Mouse (Mus musculus) colon, adult 2 months (tissue): Measurements from ENCODE around the gene Rnaseh2c. TPM values are rescaled to one million over a fixed set of nuclear protein-coding genes. Genes with fewer than 3 reads are reported as not detected.

ENCODE experiments used
- polyA plus RNA-seq: library from polyadenylated mRNA; depleted of rRNA; stranded (reverse); fragments of >200 nt; gene quantifications from 2 replicates; pipeline ENCODE4 v1.2.3, GENCODE M21; 2012; rRNA removed

Gene Rnaseh2c
- polyA plus RNA-seq, result 40.4 and 56.8 TPM in 2 replicates

GRCm38 (mm10) chr19:5601752-5602541, at the start of gene Rnaseh2c:
TSS of gene Rnaseh2c (plus strand) at chr19:5601873.

DNA sequence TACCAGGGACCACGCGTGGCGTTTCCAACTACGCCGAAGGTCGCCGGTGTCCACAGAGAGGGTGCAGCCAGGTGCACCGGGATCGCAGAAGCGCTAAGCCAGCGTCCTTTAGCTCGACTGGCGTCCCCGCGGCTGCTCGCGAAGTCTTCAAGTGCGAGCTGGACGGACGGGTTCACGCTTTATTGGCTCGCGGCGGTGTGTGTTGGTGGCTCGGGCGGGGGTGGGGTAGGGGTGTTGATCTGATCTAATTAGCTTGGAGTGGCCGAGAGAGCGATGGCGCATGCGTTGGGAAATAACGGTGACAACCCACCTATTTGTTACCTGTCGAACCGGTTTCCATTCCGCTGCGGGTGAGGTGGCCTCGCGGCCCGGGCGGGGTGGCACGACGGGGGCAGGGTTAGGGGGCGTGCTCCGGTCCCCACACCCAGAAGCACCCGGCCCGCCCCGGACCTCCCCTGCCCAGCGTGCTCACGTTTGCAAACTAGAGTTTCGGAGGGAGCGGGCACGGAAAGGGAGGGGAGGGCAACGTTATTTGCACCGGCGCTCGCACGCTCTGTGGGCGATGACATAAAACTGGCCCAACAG, 41.1 kb upstream of the Rnaseh2c start, which contains the start of gene Ovol1:
Gene Ovol1 (minus strand): TSS at position 190 of the 585 bp plus-strand sequence.

GRCm38 (mm10) chr19:5567534-5568469, 33.9 kb upstream of the Rnaseh2c start, which contains the start of gene Ap5b1:
TSS of gene Ap5b1 (plus strand) at chr19:5568025.

DNA sequence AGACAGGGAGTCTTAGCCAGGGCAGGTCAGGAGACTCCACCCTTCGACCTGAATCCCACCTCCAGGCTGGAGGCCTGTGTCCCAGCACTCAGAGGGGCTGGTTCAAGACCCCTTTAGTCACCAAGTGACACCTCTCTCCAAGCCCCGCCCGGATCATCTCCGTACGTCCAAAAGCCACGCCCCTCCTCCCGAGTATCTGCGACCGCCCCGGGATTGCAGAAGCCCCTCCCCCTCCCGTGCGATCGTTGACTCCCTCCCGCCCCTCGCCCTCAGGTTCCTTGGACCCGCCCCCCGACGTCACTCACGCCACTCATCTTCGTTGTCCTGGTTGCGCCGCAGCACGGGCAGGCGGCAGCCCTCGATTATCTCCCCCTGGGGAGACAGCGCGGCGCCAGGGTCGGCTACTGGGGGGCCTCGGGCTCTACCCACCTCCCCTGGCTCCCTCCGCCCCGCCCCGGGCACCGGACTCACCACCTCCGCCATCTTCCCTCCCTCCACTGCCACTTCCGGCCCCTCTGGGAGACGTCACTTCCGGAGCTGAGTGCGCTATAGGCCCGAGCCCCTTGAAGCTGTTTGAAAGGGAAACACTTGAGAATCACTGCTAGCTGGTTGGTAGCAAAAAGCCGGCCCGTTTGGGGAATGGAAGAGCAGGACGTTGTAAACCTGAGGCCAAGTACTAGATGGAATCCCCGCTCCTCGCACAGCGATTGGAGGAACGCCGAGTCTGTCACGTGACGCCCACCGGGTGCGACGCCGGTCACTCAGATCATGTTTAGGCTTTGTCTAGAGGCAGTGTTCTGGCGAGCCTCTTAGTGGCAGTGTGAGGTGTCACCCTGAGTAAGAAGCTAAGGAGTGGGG, 8.1 kb downstream of the Rnaseh2c start, which contains the start of gene Kat5:
Gene Kat5 (minus strand): TSS at position 691 of the 858 bp plus-strand sequence.

DNA sequence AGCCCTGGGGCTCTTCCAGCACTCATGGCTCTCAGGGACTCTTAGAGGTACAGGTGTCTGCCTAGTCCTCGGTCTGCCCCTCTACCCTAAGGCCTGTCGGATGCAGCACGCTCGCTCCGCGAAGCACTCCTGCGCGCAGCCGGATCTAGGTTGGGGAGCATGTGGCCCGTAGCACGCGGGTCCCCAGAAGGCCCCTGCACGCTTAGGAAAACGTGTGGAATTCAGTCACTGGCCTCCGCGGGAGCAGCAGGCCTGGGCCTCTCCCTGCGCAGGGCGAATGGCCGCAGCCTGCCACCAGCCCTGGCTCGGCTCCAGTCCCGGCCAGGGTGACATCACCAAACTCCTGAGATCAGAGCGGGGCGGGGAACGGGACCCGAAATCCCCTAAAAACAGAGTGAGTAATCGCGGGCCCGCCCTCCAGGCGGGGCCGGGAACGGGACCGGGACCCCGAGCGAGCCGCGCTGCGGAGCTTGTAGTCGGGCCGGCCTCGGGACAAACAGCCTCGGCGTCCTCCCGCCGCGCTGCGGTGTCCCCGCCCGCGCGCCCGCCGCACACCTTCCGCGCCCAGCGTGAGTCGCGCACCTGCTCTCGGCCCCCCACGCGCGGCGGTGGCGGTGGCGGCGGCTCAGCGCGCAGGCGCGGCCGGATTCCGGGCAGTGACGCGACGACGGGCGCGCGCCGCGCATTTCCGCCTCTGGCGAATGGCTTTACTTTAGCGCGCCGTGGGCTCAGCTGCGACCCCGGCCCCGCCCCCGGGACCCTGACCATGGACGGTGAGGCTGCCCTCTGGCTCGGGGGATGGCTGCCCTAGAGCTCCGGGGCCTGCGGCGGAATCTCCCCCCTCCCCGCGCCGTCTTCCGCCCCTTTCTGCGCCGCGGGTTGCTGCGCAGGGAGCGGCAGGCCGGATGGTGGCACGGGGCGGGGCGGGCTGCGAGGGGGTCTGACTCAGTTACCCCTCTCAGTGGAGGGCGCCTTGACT, 35.7 kb downstream of the Rnaseh2c start, which contains the start of gene Rela:
Gene Rela (plus strand): TSS at position 415 of the 979 bp plus-strand sequence.

Other genes with a start within 250 kb of the Rnaseh2c start
- 19.8 and 21.3 TPM in 2 replicates for gene Eif1ad, start 235.1 kb upstream of the Rnaseh2c start, polyA plus RNA-seq
- 71.2 and 91.0 TPM in 2 replicates for gene Banf1, start 234.7 kb upstream of the Rnaseh2c start, polyA plus RNA-seq
- 15.2 and 19.0 TPM in 2 replicates for gene Sart1, start 213.2 kb upstream of the Rnaseh2c start, polyA plus RNA-seq
- 0.33 and 1.9 TPM in 2 replicates for gene Tsga10ip, start 199.3 kb upstream of the Rnaseh2c start, polyA plus RNA-seq
- 95.7 and 96.8 TPM in 2 replicates for gene Drap1, start 176.9 kb upstream of the Rnaseh2c start, polyA plus RNA-seq
- gene AI837181, start 176.7 kb upstream of the Rnaseh2c start, polyA plus RNA-seq, result 85.1 and 96.6 TPM in 2 replicates
- gene Fosl1, start 154.3 kb upstream of the Rnaseh2c start, polyA plus RNA-seq, result 1.3 and 4.0 TPM in 2 replicates
- gene Ccdc85b, start 144.0 kb upstream of the Rnaseh2c start, polyA plus RNA-seq, result 10.3 and 10.6 TPM in 2 replicates
- gene Fibp, start 141.3 kb upstream of the Rnaseh2c start, polyA plus RNA-seq, result 124 and 150 TPM in 2 replicates
- gene Ctsw, start 133.4 kb upstream of the Rnaseh2c start, polyA plus RNA-seq, result 2.0 and 3.5 TPM in 2 replicates
- 52.6 and 58.6 TPM in 2 replicates for gene Efemp2, start 127.9 kb upstream of the Rnaseh2c start, polyA plus RNA-seq
- 31.9 and 38.6 TPM in 2 replicates for gene Mus81, start 113.5 kb upstream of the Rnaseh2c start, polyA plus RNA-seq
- 350 and 446 TPM in 2 replicates for gene Cfl1, start 111.4 kb upstream of the Rnaseh2c start, polyA plus RNA-seq
- gene 1700020D05Rik, start 98.1 kb upstream of the Rnaseh2c start, polyA plus RNA-seq, result 0.30 and 0.34 TPM in 2 replicates
- gene Snx32, start 91.3 kb upstream of the Rnaseh2c start, polyA plus RNA-seq, result 4.2 and 4.4 TPM in 2 replicates
- 23.0 and 29.1 TPM in 2 replicates for gene Ovol1, start 41.2 kb upstream of the Rnaseh2c start, polyA plus RNA-seq
- 18.2 and 20.7 TPM in 2 replicates for gene Ap5b1, start 33.8 kb upstream of the Rnaseh2c start, polyA plus RNA-seq
- 45.6 and 50.6 TPM in 2 replicates for gene Kat5, start 8.4 kb downstream of the Rnaseh2c start, polyA plus RNA-seq
- 61.1 and 66.8 TPM in 2 replicates for gene Rela, start 35.6 kb downstream of the Rnaseh2c start, polyA plus RNA-seq
- gene Sipa1, start 61.8 kb downstream of the Rnaseh2c start, polyA plus RNA-seq, result 52.0 and 56.1 TPM in 2 replicates
- gene Map3k11, start 86.9 kb downstream of the Rnaseh2c start, polyA plus RNA-seq, result 116 and 122 TPM in 2 replicates
- 206 and 220 TPM in 2 replicates for gene Pcnx3, start 87.0 kb downstream of the Rnaseh2c start, polyA plus RNA-seq
- gene Kcnk7, start 102.5 kb downstream of the Rnaseh2c start, polyA plus RNA-seq, result 0.90 and 1.1 TPM in 2 replicates
- gene Ehbp1l1, start 124.4 kb downstream of the Rnaseh2c start, polyA plus RNA-seq, result 82.2 and 84.7 TPM in 2 replicates
- gene Fam89b, start 127.8 kb downstream of the Rnaseh2c start, polyA plus RNA-seq, result 138 and 150 TPM in 2 replicates
- gene Ltbp3, start 139.0 kb downstream of the Rnaseh2c start, polyA plus RNA-seq, result 63.8 and 65.6 TPM in 2 replicates
- 98.9 and 102 TPM in 2 replicates for gene Scyl1, start 169.5 kb downstream of the Rnaseh2c start, polyA plus RNA-seq